Mouse (Mus musculus) kidney, postnatal 10 days (tissue): ENCODE results near the gene Lin7a.

ENCODE experiments used
- DNase-seq: peaks from one replicate; pipeline ENCODE4 v3.0.0; 2021; ENCODE audit warnings: mixed read lengths

Lin7a gene

DNA sequence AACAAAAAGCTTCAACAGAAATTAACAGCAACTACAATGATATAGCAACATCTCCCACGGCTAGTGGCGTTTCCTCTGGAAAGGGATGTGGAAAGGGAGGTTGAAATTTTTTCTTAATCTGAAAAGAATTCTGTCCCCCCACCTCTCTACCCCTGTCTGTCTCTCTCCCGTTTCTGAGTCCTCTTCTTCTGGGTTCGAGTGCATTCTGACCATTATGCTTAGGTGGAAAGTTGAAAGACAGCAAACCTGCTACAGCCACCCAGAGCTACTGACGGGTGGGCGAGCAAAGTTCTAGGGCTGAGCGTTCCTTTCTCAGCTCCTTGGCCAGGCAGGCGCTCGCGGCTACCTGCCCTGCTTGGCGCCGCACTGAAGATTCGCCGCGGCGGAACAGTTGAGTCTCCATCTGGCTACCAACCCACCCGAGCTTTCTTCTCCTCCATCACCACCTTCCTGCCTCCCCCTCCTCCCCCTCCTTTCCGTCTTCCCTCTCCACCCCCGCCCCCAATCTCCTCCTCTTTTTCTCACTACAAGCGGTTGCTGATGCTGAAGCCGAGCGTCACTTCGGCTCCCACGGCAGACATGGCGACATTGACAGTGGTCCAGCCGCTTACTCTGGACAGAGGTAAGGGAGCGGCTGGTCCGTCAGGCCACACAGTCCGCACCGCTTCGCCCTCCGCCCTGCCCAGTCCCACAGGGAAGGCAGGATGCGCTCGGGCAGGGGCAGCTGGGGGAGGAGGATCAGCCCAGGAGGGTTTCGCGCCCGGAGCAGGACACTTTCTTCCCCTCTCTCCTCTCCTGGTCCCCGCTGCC is at the start of gene Lin7a:
Gene Lin7a (plus strand): TSS at position 366 of the 810 bp plus-strand sequence.
- DNase-seq, result peak; percentile 26

GRCm38 (mm10) chr10:107221726-107222125 is 49.8 kb upstream of the Lin7a start:
- DNase-seq, result no peak

DNA sequence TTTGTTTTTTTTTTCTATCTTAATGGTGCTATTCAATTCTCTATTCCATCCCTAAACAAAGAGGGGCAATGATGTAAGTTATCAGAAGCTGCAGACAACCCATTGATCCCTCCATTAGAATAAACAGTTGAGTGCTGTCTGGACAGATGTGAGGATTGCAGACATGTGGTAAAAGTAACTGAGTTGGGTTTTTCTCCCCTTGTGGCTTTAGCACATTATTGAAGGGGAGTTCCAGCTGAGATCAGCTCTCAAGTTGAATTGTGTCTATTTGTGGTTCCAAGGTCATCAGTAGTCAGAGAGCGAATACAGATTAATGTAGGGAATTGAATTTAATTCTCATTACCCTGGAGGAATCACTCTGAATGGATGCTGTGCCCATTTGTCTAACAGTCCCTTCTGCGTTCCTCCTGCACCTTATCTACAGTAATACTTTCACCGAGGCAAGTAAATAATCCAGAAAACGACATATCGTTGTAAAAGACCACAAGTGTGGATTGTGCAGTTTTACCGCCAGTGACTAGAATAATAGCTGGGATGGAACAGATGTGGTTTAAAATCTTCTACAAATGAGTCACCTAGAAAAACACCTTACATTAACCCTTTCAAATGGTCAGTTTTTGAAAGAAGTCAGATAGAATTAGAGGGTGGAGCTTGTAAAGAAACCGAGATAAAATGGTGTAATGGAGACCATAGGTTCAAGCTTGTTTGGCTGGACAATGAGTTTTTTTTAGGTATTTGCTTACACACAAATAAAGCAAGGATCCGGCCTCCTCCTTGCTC is 48.9 kb upstream of the Lin7a start:
- DNase-seq, result no peak

- no peak for DNase-seq
Measured at GRCm38 (mm10) chr10:107223186-107223440, 48.4 kb upstream of the Lin7a start.

- no peak for DNase-seq
Measured at GRCm38 (mm10) chr10:107223821-107224220, 47.7 kb upstream of the Lin7a start.

DNA sequence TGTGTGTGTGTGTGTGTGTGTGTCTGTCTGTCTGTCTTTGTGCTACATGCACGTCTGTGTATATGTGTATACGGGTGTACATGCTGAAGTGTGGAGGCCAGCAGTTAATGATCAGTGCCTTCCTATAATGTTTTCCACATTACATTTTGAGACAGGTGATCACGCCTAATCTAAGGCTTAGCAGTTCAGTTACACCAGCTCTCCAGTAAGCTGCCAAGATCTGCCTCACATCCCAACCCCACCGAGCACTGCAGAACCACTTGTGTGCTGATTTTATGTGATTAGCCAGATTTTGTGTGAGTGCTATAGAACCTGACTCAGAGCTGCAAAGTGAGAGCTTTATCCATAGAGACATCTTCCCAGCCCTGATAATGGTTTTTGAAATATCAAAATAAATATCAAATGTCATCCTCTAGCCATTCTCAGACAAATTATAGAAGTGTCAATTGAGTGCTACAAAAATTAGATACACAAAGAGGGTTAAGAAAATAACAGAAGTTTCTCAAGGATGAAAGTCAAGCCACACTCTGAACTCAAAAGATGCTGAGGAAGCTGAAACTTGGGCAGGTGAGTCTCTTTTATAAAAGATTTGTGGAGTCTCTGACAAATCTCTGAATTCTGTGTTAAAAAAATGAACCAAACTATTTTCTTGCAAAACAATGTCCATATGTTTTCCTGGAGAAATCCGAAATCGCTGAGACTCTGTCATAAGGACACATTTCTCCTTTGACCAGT is 46.7 kb upstream of the Lin7a start:
- DNase-seq, result no peak

GRCm38 (mm10) chr10:107225331-107225835 is 46.1 kb upstream of the Lin7a start:
- no peak for DNase-seq

DNA sequence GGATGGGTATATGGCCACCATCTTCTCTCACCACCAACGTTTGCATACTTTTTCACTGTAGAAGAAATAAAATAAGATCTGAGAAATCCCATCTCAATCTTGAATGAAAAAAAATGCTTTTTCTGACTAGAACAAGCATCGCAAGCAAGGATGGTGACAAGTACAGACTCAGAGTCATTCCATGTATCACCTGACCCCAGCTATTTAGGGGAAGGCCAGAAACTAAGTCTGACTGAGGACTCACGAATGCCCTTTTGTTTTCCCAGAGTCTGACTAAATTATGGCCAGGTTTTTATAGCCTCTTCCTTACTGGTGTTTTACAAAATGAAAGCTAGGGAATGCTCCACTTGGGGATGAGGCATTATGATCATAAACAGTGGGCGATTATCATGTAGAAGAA is 45.6 kb upstream of the Lin7a start:
- DNase-seq, result no peak

GRCm38 (mm10) chr10:107227901-107228300 is 43.6 kb upstream of the Lin7a start:
- no peak for DNase-seq

DNA sequence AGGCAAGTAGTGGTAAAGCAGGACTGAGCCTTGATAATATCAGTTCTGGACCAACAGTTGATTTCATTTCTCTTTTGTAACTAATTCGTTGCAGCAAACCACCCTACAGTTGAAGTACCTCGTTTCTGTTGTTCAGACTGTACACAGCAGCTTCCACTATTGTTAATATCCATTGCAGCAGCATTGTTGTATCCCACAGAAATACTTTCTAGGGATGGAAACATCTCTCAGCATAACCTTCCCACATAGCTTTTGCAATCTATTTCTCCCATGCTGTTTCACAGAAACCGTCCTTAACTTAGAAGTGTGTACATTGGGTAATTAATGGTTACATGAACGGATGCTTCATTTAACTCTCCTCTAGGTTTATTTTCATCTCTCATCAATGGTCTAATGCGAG is 42.7 kb upstream of the Lin7a start:
- DNase-seq, result no peak

DNA sequence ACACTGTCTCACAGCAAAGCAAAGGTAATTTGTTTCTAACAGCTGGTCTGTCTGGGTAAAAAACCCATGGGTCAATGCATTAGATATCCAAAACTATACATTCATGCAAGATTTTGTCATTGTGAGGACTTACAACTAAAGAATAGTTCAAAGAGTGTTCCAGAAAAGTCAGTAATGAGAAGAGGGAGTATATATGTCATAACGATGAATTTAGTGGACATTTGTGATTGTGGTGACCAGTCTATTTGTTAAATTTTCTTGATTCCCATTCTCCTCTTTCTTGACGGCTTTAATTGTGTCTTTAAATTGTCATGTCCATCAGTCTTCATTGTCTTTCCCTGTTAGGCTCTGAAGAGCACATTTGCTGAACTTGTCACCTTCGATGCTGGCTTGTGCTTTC is 42.1 kb upstream of the Lin7a start:
- no peak for DNase-seq

- no peak for DNase-seq
Measured at GRCm38 (mm10) chr10:107230081-107230850, 41.2 kb upstream of the Lin7a start.

DNA sequence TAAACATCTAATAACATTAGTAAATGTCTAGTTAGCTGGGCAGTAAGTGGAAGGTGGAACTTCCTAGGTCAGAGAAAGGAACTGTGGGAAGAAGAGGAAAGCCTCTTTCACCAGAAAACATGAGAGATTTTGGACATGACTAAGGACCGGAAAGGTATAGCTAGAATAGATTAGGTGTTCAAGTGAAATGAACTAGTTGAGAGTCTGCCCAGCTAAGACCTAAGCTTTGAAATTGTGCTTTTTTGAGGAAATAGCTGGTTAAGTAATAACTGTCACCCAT is 40.7 kb upstream of the Lin7a start:
- DNase-seq, result no peak

- no peak for DNase-seq
Measured at GRCm38 (mm10) chr10:107231421-107232010, 40.0 kb upstream of the Lin7a start.

DNA sequence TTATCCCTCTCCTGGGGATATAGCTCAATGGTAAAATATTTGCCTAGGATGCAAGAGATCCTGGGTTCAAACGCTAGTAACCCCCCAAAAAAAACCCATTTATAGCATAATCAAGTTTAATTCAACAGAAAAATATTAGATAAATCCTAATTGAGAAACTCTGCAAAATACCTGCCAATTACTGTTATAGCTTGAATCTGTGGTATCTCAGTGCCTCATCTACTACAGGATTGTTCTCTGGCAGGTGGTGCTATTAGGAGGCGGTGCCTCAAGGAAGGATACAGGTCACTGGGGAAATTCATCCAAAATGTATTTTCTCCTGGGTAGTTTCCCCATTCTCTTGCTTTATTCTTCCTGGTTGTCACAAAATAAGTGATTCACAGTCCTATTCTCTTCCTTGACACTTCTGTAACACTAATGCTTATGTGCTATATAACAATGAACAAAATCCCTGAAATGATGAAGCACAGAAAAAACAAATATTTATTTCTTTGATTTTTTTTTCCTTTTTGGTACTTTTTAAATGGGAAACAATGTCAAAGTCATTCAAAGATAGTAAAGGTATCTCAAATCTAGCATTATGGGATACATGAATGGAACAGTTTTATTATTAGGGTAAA is 38.9 kb upstream of the Lin7a start:
- DNase-seq, result no peak

DNA sequence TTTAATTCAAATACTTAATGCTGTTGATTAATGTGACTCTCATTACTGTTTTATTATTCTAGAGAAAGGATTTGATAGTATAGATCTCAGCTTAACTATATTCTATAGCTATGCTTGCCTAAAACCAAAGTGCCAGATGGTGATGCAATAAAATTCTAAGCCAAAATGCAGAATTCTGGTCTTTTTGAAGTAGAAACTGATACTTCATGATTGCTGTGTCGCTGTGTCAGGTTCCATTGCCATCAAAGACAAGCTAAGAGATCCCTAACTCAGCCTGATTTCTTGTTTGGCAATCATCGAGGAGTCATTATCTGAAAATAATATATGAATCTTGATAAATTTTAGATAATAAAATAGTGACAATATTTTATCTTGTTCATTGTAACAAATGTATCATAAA is 38.3 kb upstream of the Lin7a start:
- DNase-seq, result no peak

- DNase-seq, result no peak
Measured at GRCm38 (mm10) chr10:107233825-107234224, 37.7 kb upstream of the Lin7a start.

DNA sequence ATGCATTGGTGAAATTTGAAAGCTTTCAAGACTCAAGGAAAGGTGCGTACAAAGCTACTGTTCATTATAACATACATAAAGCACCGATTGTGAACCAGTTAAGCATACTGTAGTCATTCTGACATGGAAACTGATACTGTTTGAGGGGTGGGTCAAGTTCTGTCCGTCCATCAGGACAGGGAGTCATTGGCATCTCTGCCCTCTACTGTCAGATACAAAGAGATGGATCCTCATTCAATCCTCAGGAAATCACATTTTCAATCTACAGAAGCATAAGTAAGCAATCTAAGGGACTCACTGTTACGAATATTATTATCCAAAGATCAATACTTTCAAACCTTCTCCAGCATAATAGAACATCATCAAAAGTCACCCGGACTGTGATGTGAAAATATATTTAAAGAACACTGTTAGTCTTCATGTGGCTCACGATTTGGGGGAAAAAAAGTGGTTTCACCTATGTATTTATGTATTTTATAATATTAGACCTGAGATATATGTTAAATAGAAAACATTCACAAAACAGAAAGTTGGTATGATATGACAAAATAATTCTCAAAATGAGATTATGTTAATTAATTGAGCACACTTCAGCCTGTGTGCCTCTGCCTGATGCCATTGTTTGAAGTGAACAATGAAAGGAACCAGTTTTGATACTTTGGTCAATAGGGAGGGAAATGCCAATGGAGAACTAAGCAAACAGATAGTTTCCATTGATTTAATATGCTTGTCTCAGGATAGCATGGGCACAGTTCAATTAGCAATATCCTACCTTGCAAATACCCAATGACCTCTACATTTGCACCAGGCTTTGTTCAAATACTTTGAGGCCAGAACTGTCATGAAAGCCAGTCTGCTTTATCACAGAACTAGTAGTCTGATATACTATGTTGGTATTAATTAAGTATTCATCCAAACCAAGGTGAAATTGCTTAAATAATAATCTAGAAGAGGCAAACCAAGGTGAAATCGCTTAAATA is 36.8 kb upstream of the Lin7a start:
- no peak for DNase-seq

DNA sequence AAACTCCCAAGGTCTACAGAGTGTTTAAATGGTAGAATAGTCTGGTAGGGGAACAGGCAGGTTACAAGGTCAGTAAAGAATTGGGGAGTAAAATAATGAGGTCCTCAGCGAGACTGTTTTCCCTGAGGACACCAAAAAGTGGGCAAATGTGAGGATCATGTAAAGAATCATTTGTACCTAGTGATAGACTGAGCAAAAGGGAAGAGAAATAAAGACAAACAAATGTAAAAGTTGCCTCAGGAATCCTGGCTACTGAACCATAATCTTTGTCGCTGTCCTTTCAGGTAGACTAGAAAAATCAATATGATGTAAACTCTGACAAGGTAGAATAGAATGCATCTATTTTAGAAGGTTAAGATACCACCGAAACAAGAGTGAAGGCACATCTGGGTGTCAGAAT is 36.0 kb upstream of the Lin7a start:
- DNase-seq, result no peak

DNA sequence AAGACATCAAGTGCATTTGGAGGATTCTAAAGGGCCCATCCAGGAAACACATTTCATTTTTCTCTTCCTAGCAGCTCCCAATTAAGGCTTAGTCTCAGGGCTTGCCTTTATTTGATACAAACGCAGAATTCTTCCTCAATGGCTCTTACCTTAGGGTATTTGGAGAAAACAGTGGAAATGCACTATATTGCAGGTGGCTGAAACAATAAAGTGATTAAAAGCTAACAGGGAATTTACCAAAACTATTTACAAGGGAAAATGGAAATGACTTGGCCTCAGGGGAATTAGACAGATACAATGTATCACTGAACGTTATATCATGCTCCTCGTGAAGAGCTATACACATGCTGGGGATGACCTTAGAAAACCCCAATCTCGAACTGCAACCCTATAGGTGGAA is 35.3 kb upstream of the Lin7a start:
- DNase-seq, result no peak

GRCm38 (mm10) chr10:107237076-107237475 is 34.4 kb upstream of the Lin7a start:
- no peak for DNase-seq
